Mouse (Mus musculus) heart, adult 18-20 months (tissue): ENCODE measurements around the gene Trim80. TPM values are rescaled to one million over a fixed set of nuclear protein-coding genes. Genes with fewer than 3 reads are reported as not detected.
"Not testable (repeated sequence)": the region's sequence is repeated elsewhere in the genome, so short reads cannot be mapped to it uniquely, and the experiment has no call there.

Source experiments
- DNase-seq, 2 experiments: peaks; one replicate each; pipeline ENCODE4 v3.0.0; 2021 to 2022; ENCODE audit warnings: mixed read lengths in 1 of 2
- total RNA-seq, 2 experiments: library from RNA; stranded (reverse); gene quantifications; 2 replicates each; pipeline ENCODE4 v1.2.3; 2021

The Trim80 gene
- total RNA-seq, 2 experiments from 2014 or later, result not detected

- no peak for DNase-seq
These were observed 23.1 kb downstream of the Trim80 start for GRCm38 (mm10) chr11:115463397-115463796.

- no peak for DNase-seq
These were observed 24.5 kb downstream of the Trim80 start for GRCm38 (mm10) chr11:115464851-115465250.

GRCm38 (mm10) chr11:115467217-115467618 lies 26.9 kb downstream of the Trim80 start:
- DNase-seq, result no peak

GRCm38 (mm10) chr11:115472183-115472582 lies 31.8 kb downstream of the Trim80 start:
- DNase-seq, result peak; percentile 30 to 68

GRCm38 (mm10) chr11:115473626-115474275 lies 33.4 kb downstream of the Trim80 start:
- DNase-seq, result peak; percentile 93 to 98

GRCm38 (mm10) chr11:115475025-115475757 lies 34.8 kb downstream of the Trim80 start, which contains the start of gene Armc7:
Gene Armc7, plus strand, starts transcription at chr11:115475667.
- peak; percentile 97 to 98 for DNase-seq

- DNase-seq, result no peak
These were observed 35.5 kb downstream of the Trim80 start for GRCm38 (mm10) chr11:115475758-115476237.

GRCm38 (mm10) chr11:115476630-115477029 lies 36.3 kb downstream of the Trim80 start:
- not testable (repeated sequence) for DNase-seq

GRCm38 (mm10) chr11:115477388-115477787 lies 37.0 kb downstream of the Trim80 start:
- DNase-seq, result not testable (repeated sequence)

- no peak for DNase-seq
These were observed 38.1 kb downstream of the Trim80 start for GRCm38 (mm10) chr11:115478296-115478938.

GRCm38 (mm10) chr11:115481553-115482259 lies 41.4 kb downstream of the Trim80 start:
- DNase-seq, result no peak

- no peak for DNase-seq
These were observed 42.9 kb downstream of the Trim80 start for GRCm38 (mm10) chr11:115483278-115483677.

- DNase-seq, result peak; percentile 57 to 90
These were observed 43.4 kb downstream of the Trim80 start for GRCm38 (mm10) chr11:115483726-115484125.

- DNase-seq, result no peak
These were observed 44.8 kb downstream of the Trim80 start for GRCm38 (mm10) chr11:115485155-115485554.

GRCm38 (mm10) chr11:115488551-115489104 lies 48.3 kb downstream of the Trim80 start:
- no peak for DNase-seq

GRCm38 (mm10) chr11:115490441-115491355 lies 50.4 kb downstream of the Trim80 start:
- no peak for DNase-seq

GRCm38 (mm10) chr11:115491356-115492083 lies 51.2 kb downstream of the Trim80 start, which contains the start of gene Nt5c:
Gene Nt5c, minus strand, starts transcription at chr11:115491862.
- DNase-seq, result peak; percentile 83 to 89

- no peak for DNase-seq
These were observed 52.0 kb downstream of the Trim80 start for GRCm38 (mm10) chr11:115492387-115492786.

GRCm38 (mm10) chr11:115496559-115496958 lies 56.2 kb downstream of the Trim80 start:
- not testable (repeated sequence) for DNase-seq
